Mouse (Mus musculus) midbrain, postnatal 0 days (tissue): ENCODE measurements around the gene Nfam1. TPM values are rescaled to one million over a fixed set of nuclear protein-coding genes. Genes with fewer than 3 reads are reported as not detected.
A peak's percentile ranks its signal among the peaks of the same experiment; 100 is the strongest.

ENCODE experiments used
- ATAC-seq: fragments of 200-750 bp; cut with Nextera tagmentation; 2 replicates; pipeline ENCODE4 v1.8.0; 2017; ENCODE audit warnings: moderate number of reproducible peaks, mild to moderate bottlenecking, moderate TSS enrichment, moderate library complexity; ENCODE audit not compliant: low FRiP score
- DNase-seq: peaks from one replicate; pipeline ENCODE4 v3.0.0-alpha.2; 2015; ENCODE audit warnings: low spot score
- H3K27ac ChIP-seq: fragments of 300-500 bp; sonication (generic); 2 replicates; pipeline ENCODE4 v1.5.1; 2014; ENCODE audit warnings: low read depth, mild to moderate bottlenecking, low read length, mixed read lengths
- H3K27me3 ChIP-seq: fragments of 300-500 bp; sonication (generic); 2 replicates; pipeline ENCODE4 v1.6.1; 2014; ENCODE audit warnings: low read length, control low read depth, mixed read lengths; ENCODE audit not compliant: insufficient read depth
- H3K36me3 ChIP-seq: fragments of 300-500 bp; sonication (generic); 2 replicates; pipeline ENCODE4 v1.6.1; 2014; ENCODE audit warnings: low read length, control low read depth, mixed read lengths; ENCODE audit not compliant: insufficient read depth
- H3K4me1 ChIP-seq: fragments of 300-500 bp; sonication (generic); 2 replicates; pipeline ENCODE4 v1.6.1; 2014; ENCODE audit warnings: mild to moderate bottlenecking, control low read depth, antibody characterized with exemption, low read length, mixed read lengths; ENCODE audit not compliant: insufficient read depth
- H3K4me2 ChIP-seq: fragments of 300-500 bp; sonication (generic); 2 replicates; pipeline ENCODE4 v1.6.1; 2014; ENCODE audit warnings: low read depth, mild to moderate bottlenecking, low read length, mixed read lengths; ENCODE audit not compliant: poor library complexity, severe bottlenecking
- H3K4me3 ChIP-seq: fragments of 300-500 bp; sonication (generic); 2 replicates; pipeline ENCODE4 v1.5.1; 2014; ENCODE audit warnings: low read depth, mild to moderate bottlenecking, low read length, moderate library complexity
- H3K9ac ChIP-seq: fragments of 300-500 bp; sonication (generic); replicated peaks from 2 replicates; pipeline ENCODE4 v1.6.1; 2014; ENCODE audit warnings: mild to moderate bottlenecking, low read length, moderate library complexity, mixed read lengths; ENCODE audit not compliant: poor library complexity, severe bottlenecking
- H3K9me3 ChIP-seq: fragments of 300-500 bp; sonication (generic); 2 replicates; pipeline ENCODE4 v1.6.1; 2016; ENCODE audit warnings: low read length, control low read depth
- CTCF ChIP-seq: IDR thresholded peaks from 2 replicates; pipeline ENCODE4 v1.5.1; 2016; ENCODE audit warnings: antibody characterized with exemption, mild to moderate bottlenecking
- WGBS: fragments of 180-500 bp; shearing (Covaris S2); extraction: QIAGEN DNeasy Blood & Tissue Kit; methylation state at CpG from one replicate; pipeline ENCODE4 v1.1.7; 2014; 5-methylcytosine and 5-hydroxymethylcytosine counted together
- polyA plus RNA-seq: library from polyadenylated mRNA; unstranded; fragments of >200 nt; fragmentation: Nextera tagmentation; extraction: Ambion mirVana; gene quantifications from 2 replicates; pipeline ENCODE4 v1.2.1, GENCODE M21; 2015
- total RNA-seq: library from RNA; depleted of rRNA; stranded (reverse); fragments of >200 nt; gene quantifications from 2 replicates; pipeline ENCODE4 v1.2.3, GENCODE M21; 2014

Gene Nfam1
- total and polyA plus RNA-seq, 2 experiments from 2014 or later = 1.9 to 4.1 TPM

GRCm38 (mm10) chr15:83008761-83009423 lies 24.2 kb downstream of the Nfam1 start:
- no peak overlapping the region for H3K9ac ChIP-seq
- peaks cover 10% of the 10 kb centered on the region; the same call in 1 of the 2 replicates for H3K4me1 ChIP-seq
- DNase-seq (no peak), ATAC-seq (no peak)
- no peak overlapping the region for H3K27ac ChIP-seq
- WGBS = 76% methylated on average over 13 of the region's 13 CpGs
- H3K27me3 ChIP-seq = no peaks in the 10 kb centered on the region
- H3K4me2 ChIP-seq = no peak overlapping the region
- H3K4me3 ChIP-seq = no peak overlapping the region
- H3K36me3 ChIP-seq = no peaks in the 10 kb centered on the region
- TF ChIP-seq CTCF = no peak
- H3K9me3 ChIP-seq = no peaks in the 10 kb centered on the region

- no peak overlapping the region for H3K4me2 ChIP-seq
- H3K4me3 ChIP-seq = no peak overlapping the region
- H3K27me3 ChIP-seq = no peaks in the 10 kb centered on the region
- no peak overlapping the region for H3K9ac ChIP-seq
- H3K4me1 ChIP-seq = peaks cover 21% of the 10 kb centered on the region
- 51% methylated on average over 15 of the region's 15 CpGs for WGBS
- no peak for ATAC-seq
- no peak for DNase-seq
- H3K36me3 ChIP-seq = no peaks in the 10 kb centered on the region
- no peaks in the 10 kb centered on the region for H3K9me3 ChIP-seq
- no peak overlapping the region for H3K27ac ChIP-seq
- no peak for TF ChIP-seq CTCF
These were observed 25.7 kb downstream of the Nfam1 start for GRCm38 (mm10) chr15:83007346-83007920.

DNA sequence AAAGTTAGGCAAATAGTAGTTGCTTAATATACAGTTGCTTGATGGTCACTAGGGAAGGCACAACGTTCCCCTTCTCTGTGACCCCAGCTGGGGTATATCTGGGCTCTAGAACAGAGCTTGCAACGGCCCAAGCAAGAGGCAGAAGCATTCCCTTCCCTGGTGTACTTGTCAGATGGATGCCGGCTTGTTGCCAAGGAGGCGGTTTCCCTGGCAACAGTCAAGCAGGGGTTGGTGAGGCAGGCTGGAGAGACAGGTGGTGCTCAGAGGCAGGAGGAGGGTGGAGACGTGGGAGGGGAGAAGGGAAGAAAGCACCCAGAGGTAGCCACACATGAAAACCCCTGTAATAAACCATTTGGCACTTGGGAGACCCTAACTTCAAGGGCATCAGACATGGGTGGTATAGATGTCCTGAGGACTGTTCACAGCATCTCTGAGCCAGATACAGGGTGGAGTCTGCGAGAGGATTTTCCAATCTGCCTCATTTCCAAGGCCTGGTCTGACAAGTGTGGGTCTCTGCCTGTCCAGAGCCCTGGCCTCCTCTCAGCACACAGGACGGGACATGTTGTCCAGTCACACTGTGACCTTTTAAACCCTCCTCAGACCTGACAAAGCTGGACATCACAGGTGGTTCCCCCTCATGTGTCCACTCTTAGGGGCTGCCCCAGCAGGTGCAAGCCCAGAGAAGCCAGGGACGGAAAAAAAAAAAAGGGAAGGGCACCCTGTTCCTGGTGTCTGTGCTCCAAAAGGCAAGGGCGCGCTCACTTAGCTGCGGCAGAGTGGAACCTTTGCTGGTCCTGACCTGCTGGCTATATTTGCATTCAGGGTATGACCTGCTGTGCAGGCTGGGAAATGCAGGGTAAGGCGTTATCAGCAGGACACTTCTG lies 30.2 kb downstream of the Nfam1 start:
- TF ChIP-seq CTCF = no peak
- peak; percentile 91 for DNase-seq
- WGBS = 28% methylated on average over 12 of the region's 12 CpGs
- H3K9ac ChIP-seq = peak overlapping the region; percentile 0; the same call in 1 of the 2 replicates
- H3K9me3 ChIP-seq = no peaks in the 10 kb centered on the region
- no peak overlapping the region for H3K4me2 ChIP-seq
- peak overlapping the region; percentile 57 for H3K27ac ChIP-seq
- peak; percentile 83 for ATAC-seq
- H3K36me3 ChIP-seq = no peaks in the 10 kb centered on the region
- H3K4me1 ChIP-seq = peaks cover 21% of the 10 kb centered on the region
- no peaks in the 10 kb centered on the region for H3K27me3 ChIP-seq
- H3K4me3 ChIP-seq = no peak overlapping the region

GRCm38 (mm10) chr15:82998811-82999221 lies 34.3 kb downstream of the Nfam1 start:
- Histone ChIP-seq H3K4me3 (no peak overlapping the region), H3K36me3 (no peaks in the 10 kb centered on the region), H3K27ac (no peak overlapping the region), H3K4me1 (peaks cover 37% of the 10 kb centered on the region), H3K27me3 (no peaks in the 10 kb centered on the region), H3K4me2 (no peak overlapping the region), H3K9me3 (no peaks in the 10 kb centered on the region), H3K9ac (no peak overlapping the region)
- ATAC-seq (no peak), DNase-seq (no peak)
- no peak for TF ChIP-seq CTCF
- WGBS = 84% methylated on average over 6 of the region's 6 CpGs

DNA sequence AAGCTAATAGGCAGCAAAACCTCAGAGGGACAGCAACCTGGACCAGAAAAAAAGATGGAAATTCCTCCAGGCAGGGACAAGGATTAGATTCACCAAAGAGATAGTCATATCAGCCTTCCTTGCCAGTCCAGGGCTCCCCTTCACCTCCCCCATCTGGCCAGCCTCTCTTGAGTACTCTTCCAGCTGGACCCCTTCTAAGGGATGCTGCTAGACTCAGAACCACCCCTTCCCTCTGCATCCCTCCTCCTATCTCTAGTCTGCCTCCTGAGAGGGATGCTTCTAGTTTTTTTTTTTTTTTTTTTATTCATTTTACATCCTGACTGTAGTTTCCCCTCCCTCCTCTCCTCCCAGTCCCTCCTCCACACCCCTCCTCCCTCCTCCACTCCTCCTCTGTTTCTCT lies 36.7 kb downstream of the Nfam1 start:
- H3K4me1 ChIP-seq = peaks cover 21% of the 10 kb centered on the region; the same call in 1 of the 2 replicates

More for the DNA sequence above, 36.7 kb downstream of the Nfam1 start:
- TF ChIP-seq CTCF = no peak
- no peaks in the 10 kb centered on the region for H3K9me3 ChIP-seq
- no peak overlapping the region for H3K9ac ChIP-seq
- no peak overlapping the region for H3K27ac ChIP-seq
- no peak overlapping the region for H3K4me2 ChIP-seq
- ATAC-seq (no peak), DNase-seq (no peak)
- no peaks in the 10 kb centered on the region for H3K36me3 ChIP-seq
- H3K27me3 ChIP-seq = no peaks in the 10 kb centered on the region
- no peak overlapping the region for H3K4me3 ChIP-seq
